Mouse (Mus musculus): ENCODE results near the gene Toe1.
"Not testable (repeated sequence)": the region's sequence is repeated elsewhere in the genome, so short reads cannot be mapped to it uniquely, and the experiment has no call there.

The Toe1 gene

GRCm38 (mm10) chr4:116807197-116808129, at the start of gene Toe1, which contains the start of gene Mutyh:
Gene Toe1 (minus strand): TSS chr4:116807640.
Gene Mutyh (plus strand): TSS chr4:116807723.
- DNase-seq (ENCODE audit: low spot score in 2 of 2) = peak; percentile 92 to 95

GRCm38 (mm10) chr4:116857203-116857602, 49.8 kb upstream of the Toe1 start:
- no peak for DNase-seq (ENCODE audit: low spot score in 2 of 2)

- no peak for DNase-seq (ENCODE audit: low spot score in 2 of 2)
Observed at GRCm38 (mm10) chr4:116854286-116854685, 46.8 kb upstream of the Toe1 start.

- no peak for DNase-seq (ENCODE audit: low spot score in 2 of 2)
Observed at GRCm38 (mm10) chr4:116849901-116850300, 42.5 kb upstream of the Toe1 start.

GRCm38 (mm10) chr4:116844324-116844723, 36.9 kb upstream of the Toe1 start:
- DNase-seq (ENCODE audit: low spot score in 2 of 2) = no peak

GRCm38 (mm10) chr4:116840841-116841240, 33.4 kb upstream of the Toe1 start:
- no peak for DNase-seq (ENCODE audit: low spot score in 2 of 2)

- DNase-seq (ENCODE audit: low spot score in 2 of 2) = not testable (repeated sequence)
Observed at GRCm38 (mm10) chr4:116840096-116840495, 32.7 kb upstream of the Toe1 start.

GRCm38 (mm10) chr4:116838999-116839398, 31.6 kb upstream of the Toe1 start:
- no peak for DNase-seq (ENCODE audit: low spot score in 2 of 2)

- DNase-seq (ENCODE audit: low spot score in 2 of 2) = no peak
Observed at GRCm38 (mm10) chr4:116830070-116830368, 22.6 kb upstream of the Toe1 start.

GRCm38 (mm10) chr4:116829364-116830069, 22.1 kb upstream of the Toe1 start:
- no peak for DNase-seq (ENCODE audit: low spot score in 2 of 2)

- DNase-seq (ENCODE audit: low spot score in 2 of 2) = no peak
Observed at GRCm38 (mm10) chr4:116827819-116828218, 20.4 kb upstream of the Toe1 start.

GRCm38 (mm10) chr4:116824541-116825004, 17.1 kb upstream of the Toe1 start:
- DNase-seq (ENCODE audit: low spot score in 2 of 2) = peak; percentile 59 to 81

- DNase-seq (ENCODE audit: low spot score in 2 of 2) = no peak
Observed at GRCm38 (mm10) chr4:116821694-116822016, 14.2 kb upstream of the Toe1 start, which contains the start of gene Hpdl. Gene Hpdl (minus strand): TSS chr4:116821707.

- peak; percentile 52 to 80 for DNase-seq (ENCODE audit: low spot score in 2 of 2)
Observed at GRCm38 (mm10) chr4:116820902-116821693, 13.7 kb upstream of the Toe1 start.

GRCm38 (mm10) chr4:116819968-116820901, 12.8 kb upstream of the Toe1 start:
- DNase-seq (ENCODE audit: low spot score in 2 of 2) = no peak

- no peak for DNase-seq (ENCODE audit: low spot score in 2 of 2)
Observed at GRCm38 (mm10) chr4:116817486-116817885, 10.0 kb upstream of the Toe1 start.

- DNase-seq (ENCODE audit: low spot score in 2 of 2) = no peak
Observed at GRCm38 (mm10) chr4:116815276-116815675, 7.8 kb upstream of the Toe1 start.

- no peak for DNase-seq (ENCODE audit: low spot score in 2 of 2)
Observed at GRCm38 (mm10) chr4:116811012-116811411, 3.6 kb upstream of the Toe1 start.

- DNase-seq (ENCODE audit: low spot score in 2 of 2) = no peak
Observed at GRCm38 (mm10) chr4:116799901-116800300, 7.5 kb downstream of the Toe1 start.

- no peak for DNase-seq (ENCODE audit: low spot score in 2 of 2)
Observed at GRCm38 (mm10) chr4:116796442-116797110, 10.9 kb downstream of the Toe1 start.

All from spleen, postnatal 4 days (tissue).